Mouse (Mus musculus) T-helper 17 cell (primary cell): ENCODE data around the gene Tnxb.

Experiments
- in situ Hi-C, 2 experiments: fragments of 300-600 bp; cut with MboI, MseI; formaldehyde crosslinking; loops; 1 replicate in 1 of 2; 2 replicates in 1 of 2; pipeline ENCODE4 v1.15.1; 2025; ENCODE audit warnings: high pct_unique_total_duplicates in 2 of 2

The Tnxb gene

DNA sequence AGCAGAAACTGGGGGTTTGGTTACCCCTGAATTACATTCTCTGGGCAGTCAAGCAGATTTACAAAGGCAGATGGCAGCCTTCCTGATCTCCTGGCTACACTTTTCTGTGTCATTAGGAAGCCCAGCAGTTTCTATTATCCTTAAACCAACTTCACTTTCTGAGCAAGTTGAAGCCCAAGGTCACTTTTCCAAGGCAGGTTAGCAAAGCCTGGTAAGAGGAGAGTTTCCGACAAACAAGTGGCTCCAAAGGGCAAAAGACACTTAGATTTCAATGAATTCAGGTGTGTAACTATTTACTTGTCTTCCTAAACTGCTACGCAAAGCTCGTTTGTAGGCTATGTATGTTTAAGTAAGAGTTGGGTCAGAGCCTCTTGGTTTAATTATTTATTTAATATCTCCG is 27.0 kb upstream of the Tnxb start:
- in situ Hi-C loops = no loop called here

DNA sequence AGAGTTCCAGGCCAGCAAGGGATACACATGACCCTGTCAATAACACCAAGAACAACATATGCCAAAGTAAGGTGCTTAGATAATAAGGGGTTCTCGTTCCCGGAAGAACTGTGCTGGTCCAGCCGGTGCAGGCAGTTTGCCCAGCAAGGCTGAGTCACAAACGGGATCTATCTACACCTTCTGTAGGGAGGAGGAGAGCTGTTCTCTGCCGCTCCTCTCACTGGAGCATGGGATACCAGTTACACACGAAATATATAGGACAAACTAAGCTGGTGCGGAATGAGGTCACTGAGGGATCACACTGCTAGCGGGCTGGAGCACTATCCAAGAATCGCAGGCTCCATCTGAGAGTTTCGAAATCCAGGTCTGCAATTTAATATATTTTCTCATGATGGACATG is 26.4 kb upstream of the Tnxb start:
- in situ Hi-C loops = no loop called here

DNA sequence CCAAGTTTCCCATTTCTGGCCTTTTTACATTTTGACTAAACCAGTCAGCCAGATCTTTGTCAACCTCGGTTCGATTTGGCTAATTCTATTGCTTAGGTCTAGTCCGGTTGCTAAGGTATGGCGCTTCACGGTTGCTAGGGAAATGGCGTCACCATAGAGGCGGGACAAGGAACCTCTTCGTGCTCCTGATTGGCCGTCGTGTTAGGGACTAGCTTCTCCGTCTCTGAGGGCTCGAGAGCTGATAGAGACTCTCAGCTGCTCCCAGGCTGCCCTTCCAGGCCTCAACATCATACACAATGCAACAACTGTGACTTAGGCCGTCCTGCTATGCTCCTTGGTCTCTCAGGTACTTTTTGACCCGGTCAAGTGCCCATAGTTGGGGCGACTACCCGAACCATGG is 25.7 kb upstream of the Tnxb start, which contains the start of gene Fkbpl:
Gene Fkbpl, plus strand, starts transcription at position 157 of the 400 bp plus-strand sequence.
- in situ Hi-C loops = no loop called here

DNA sequence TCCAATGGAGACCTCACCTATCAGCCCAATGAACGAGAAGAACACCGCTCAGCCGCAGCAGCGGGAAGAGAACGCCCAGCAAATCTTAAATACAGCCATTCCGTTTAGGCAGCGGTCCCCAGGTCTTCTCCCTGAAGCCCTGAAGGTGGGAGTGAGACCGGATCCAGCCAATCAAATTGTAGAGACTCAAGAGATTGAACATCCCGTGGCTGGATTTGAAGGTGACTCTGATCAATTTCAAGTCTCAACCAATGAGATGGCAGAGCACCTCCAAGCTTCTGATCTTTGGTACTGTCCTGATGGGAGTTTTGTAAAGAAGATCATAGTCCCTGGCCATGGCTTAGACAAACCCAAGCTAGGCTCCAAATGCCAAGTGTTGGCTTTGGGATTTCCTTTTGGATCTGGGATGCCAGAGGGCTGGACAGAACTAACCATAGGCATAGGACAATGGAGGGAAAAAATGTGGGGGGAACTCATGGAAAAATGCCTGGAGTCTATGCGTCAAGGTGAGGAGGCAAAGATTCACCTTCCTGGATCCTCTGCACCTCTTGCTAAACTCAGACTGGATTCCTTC is 25.0 kb upstream of the Tnxb start:
- in situ Hi-C loops = no loop called here

DNA sequence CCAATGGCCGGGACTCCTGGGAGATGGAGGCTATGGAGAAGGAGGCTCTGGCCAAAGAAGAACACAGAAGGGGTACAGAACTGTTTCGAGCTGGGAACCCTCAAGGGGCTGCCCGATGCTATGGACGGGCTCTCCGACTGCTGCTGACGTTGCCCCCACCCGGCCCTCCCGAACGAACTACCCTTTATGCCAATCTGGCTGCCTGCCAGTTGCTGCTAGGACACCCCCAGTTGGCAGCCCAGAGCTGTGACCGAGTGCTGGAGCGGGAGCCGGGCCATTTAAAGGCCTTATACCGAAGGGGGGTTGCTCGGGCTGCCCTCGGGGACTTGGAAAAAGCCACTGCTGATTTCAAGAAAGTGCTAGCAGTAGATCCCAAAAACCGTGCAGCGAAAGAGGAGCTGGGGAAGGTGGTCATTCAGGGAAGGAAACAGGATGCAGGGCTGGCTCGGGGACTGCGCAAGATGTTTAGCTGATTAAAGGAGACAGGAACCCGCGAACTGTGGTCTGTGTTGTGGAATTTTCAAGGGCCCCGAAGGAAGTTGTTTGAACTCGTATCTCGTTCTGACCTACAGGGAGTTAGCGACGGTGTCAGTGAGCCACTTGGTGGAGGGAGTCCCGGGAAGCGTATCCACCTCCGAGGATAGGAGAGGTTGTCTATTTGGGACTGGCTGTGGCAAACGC is 24.4 kb upstream of the Tnxb start:
- in situ Hi-C loops = no loop called here

DNA sequence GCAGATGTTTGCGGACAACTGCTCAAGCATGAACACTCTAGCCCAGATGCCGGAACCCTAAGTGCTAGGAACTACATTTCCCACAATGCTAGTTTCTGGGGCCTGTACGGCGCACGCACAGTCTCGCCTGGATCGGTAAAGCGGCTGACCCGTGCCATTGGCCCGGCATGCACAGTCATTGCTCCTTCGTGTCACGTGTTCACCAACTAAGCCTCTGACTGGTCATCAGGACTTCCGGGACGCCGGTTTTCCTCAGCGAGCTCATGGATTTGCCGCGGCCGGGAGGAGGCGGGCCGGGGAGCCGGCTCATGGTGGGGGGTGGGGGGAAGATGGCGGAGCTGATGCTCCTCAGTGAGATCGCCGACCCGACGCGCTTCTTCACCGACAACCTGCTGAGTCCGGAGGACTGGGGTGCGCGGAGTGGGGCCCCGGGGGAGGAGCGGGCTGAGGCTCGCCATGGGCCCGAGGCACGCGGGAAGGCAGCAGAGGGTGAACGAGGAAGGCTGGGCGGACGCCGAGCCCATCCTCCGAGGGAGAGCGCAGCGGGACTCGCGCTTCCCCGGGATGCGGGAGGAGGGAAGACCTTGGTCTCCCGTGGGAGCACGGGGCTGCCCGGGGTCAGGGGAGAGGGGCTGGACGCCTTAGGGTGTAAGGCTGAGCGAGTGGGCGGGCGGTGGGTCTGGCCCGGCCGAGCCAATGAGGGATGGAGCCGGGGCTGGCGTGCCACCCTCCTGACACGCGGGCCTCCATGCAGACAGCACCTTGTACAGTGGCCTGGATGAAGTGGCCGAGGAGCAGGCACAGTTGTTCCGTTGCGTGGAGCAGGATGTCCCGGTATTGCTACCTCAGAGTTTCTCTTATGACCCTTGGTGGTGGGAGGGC is 23.2 kb upstream of the Tnxb start, which contains the start of gene Atf6b:
Gene Atf6b, plus strand, starts transcription at position 241 of the 882 bp plus-strand sequence.
- in situ Hi-C loops = no loop called here

DNA sequence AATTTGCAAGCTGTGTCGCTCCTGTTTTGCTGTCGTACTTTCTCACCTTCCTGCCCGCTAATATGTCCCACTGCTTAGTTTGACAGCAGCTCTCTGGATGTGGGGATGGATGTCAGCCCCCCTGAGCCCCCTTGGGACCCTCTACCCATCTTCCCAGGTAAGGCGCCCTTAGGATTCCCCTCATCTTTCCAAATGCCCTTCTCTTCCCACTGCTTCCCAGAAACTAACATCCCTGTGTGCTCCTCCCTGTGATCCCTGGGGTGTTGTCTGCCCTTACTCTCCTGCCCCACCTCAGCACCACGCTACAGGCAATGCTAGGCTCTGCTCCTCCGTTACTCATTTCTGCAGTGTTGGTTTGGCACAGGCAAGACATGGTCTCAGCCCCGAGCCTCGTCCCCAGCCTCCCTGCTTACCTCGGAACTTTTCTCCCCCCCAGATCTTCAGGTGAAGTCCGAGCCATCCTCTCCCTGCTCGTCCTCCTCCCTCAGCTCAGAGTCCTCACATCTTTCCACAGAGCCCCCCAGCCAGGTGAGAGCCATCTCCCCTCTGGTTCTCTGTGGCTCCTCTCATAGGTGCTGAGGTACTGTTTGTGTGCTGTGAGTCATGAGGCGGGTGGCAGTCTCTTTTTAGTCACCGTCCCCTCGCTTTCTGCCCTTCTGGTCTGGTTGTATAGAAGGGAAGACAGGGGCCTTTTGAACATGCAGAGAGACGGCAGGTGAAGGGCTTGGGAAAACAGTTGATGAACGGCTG is 22.0 kb upstream of the Tnxb start:
- in situ Hi-C loops = no loop called here

DNA sequence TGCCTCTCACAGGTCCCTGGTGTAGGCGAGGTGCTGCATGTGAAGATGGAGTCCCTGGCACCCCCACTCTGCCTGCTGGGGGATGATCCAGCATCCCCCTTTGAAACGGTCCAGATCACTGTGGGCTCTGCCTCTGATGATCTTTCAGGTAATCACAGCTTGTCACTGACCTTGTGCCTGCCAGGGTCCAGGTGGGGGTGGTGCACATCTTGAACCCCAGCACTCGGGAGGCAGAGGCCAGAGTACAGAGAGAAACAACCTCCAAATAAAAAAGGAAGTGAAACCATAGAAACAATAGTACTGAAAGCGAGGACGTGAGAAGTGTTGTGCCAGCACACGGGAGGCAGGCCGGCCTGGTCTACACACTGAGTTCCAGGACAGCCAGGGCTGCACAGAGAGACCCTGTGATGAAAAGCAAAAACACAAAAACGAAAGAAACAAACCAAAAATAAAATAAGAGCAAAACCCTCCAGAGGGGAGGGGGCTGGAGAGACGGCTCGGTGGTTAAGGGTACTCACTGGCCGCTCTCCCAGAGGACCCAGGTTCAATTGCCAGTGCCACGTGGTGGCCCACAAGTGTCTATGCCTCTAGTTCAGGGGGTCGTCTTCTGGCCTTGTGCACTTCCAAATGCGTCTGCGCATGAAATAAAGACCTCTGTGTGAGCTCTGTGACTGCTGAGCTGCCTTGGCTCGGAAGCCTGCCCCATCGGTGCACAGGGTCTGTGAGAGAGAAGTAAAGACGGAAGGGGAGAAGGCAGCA is 21.1 kb upstream of the Tnxb start:
- in situ Hi-C loops = no loop called here

DNA sequence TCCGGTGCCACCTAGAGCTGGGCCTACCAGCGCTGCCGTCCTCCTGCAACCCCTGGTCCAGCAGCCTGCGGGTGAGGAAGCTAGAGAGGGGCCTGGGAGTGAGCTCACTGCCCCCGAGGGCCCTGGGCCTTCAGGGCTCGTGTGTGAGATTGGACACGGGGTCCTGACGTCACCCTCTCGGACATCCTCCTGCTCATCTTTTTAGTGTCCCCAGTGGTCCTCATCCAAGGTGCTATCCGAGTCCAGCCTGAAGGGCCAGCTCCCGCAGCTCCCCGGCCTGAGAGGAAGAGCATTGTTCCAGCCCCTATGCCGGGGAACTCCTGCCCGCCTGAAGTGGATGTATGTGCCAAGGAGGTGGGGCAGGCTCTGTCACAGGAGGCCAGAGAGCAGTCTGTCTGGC is 19.6 kb upstream of the Tnxb start:
- in situ Hi-C loops = no loop called here

DNA sequence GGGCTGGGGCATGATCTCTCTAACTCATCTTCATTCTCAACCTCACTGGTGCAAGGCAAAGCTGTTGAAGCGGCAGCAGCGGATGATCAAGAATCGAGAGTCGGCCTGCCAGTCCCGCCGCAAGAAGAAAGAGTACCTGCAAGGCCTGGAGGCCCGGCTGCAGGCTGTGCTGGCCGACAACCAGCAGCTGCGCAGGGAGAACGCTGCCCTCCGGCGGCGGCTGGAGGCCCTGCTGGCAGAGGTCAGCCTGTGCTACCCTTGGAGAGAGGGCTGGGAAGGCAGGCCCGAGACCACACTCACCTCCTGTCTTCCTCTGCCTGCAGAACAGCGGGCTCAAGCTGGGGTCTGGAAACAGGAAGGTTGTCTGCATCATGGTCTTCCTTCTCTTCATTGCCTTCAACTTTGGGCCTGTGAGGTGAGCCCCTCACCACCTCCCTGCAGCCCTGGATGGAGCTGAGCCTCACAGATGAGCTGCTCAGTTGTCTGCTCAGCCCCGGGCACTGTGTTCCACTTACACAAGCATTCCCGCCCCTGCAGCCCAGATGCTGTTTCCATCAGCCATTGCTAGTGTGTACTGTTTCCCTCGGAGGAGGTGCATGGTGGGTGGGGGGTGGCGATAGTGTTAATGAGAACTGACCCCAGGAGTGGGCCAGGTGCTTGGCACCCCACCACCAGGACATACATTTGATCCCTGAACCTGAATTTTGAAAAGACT is 18.7 kb upstream of the Tnxb start:
- in situ Hi-C loops = no loop called here

DNA sequence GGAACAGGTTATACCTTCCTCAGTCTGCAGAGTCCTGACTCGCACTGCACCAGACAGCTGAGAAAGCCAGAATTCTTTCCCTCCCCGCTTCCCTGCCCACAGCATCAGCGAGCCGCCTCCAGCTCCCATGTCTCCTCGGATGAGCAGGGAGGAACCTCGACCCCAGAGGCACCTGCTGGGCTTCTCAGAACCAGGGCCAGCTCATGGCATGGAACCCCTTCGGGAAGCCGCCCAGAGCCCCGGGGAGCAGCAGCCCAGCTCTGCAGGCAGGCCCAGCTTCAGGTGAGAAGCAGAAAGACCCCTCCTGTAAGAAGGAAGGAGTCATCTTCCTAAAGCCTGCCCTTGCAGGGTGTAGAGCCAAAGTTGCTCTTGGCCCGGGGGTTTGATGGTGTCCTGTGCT is 17.8 kb upstream of the Tnxb start:
- in situ Hi-C loops = no loop called here

DNA sequence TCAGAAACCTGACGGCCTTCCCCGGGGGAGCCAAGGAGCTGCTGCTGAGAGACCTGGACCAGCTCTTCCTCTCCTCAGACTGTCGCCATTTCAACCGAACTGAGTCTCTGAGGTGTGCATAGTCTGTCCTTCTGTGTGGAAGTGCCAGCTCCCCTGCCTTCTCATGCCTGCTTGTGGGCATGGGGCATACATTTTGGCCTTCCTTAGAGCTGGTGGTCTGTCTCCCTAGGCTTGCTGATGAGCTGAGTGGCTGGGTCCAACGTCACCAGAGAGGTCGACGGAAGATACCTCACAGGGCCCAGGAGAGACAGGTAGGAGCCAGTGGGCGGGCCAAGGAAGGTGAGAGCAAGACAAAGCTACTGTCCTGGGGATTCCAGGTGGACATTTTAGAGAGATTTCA is 17.4 kb upstream of the Tnxb start:
- in situ Hi-C loops = no loop called here

DNA sequence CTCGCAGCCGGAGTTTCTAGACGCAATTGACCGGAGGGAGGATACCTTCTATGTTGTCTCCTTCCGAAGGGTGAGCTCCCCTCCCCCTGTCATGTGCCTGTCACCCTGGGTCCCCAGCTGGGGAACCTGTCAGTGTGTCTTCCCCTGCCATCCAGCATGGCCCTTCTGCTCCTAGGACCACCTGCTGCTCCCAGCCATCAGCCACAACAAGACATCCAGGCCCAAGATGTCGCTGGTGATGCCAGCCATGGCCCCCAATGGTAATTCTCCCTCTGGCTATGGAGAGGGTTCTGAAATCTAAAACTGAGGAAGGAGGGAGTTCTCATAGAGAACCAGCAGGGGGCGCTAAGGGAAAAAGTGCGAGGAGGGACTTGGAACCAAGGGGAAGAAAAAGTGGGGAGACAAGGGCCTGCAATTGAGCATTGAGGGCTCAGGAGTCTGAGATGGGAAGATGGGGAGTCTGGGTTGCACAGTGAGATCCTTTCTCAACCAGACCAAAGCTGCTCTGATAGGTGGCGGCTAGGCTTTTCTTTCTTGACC is 16.5 kb upstream of the Tnxb start:
- in situ Hi-C loops = no loop called here

DNA sequence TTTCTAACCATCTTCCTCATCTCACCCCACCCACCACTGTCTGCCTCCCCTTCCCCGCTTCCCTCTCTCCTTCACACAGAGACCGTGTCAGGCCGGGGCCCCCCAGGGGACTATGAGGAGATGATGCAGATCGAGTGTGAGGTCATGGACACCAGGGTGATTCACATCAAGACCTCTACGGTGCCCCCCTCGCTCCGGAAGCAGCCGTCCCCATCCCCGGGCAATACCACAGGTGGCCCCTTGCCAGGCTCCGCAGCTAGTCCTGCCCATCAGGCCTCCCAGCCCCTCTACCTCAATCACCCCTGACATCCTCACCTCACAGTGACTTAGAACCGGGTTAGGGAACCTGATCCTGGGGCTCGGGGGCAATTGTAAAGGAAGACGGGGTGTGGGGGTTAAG is 15.9 kb upstream of the Tnxb start:
- in situ Hi-C loops = no loop called here

DNA sequence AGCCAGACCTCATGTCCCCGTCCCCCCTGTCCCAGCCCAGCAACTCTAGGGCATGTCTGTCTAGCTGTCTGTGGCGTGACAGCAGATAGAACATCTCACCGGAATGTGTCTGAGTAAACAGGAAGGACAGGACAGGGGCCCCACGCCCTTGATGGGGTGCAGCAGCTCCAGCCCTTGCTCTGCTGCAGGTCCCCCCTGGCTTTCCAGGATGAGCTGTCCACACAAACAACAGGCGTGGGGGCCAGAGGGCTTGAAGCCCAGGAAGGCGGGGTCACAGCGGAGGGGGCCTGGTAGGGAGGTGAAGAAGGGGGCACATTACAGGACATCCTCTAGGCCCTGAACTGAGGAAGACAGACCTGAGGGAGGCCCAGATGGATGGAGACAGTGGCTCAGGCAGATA is 15.2 kb upstream of the Tnxb start:
- in situ Hi-C loops = no loop called here

DNA sequence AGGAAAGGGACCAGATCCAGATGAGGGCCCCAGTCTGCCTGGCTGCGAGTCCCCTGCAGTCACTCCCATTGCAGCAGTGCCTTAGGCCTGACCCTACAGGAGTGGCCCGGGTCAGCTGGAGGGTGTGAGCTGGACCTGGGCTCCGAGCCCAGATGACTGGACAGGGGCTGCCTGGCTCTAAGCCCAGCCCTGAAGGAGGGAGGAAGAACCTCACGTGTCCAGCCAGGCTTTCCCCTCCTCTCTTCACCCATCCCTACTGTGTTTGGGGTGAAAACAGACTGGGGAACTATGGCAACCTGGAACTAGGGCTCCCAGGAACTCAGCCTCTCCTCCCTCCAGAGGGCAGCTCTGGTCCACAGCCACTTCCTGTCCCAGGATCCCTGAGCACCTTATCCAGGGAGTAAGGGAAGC is 14.7 kb upstream of the Tnxb start:
- in situ Hi-C loops = no loop called here

DNA sequence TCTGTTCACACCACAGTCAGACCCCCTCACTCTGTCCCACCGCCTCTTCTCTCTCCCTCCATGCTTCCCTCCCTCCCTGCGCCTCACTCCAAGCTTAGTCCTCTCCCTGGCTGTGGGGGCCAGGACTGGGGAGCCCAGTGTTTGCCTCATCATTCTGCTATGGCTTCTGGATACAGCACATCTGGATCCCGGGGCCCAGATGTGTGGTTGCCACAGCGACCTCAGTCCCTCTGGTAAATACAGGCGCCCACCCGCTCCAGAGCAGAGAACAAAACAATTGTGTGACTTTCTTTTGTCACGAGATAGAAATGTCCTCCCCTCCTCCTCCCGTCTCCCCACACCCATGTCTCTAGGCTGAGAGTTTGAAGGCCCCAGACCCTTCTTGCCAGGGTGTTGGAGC is 13.7 kb upstream of the Tnxb start:
- in situ Hi-C loops = no loop called here

DNA sequence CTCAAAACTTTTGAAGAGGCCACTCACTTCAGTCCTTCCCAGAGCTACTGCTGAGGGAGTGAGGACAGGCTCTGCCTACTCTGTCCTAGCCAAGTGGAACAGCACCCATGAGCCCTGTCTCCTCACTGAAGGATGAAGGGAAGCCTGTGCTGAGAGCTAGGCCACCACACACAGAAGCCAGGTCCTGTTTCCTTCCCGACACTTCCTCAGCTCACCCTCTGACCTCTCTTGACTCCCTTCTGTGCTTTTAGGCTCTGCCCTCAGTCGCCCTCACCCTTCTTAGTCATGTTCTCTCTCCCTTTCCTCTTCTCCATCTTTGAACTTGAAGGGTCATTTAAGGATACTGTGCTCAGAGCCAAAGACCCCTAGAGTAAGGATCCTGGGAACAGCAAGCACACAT is 13.1 kb upstream of the Tnxb start:
- in situ Hi-C loops = no loop called here

DNA sequence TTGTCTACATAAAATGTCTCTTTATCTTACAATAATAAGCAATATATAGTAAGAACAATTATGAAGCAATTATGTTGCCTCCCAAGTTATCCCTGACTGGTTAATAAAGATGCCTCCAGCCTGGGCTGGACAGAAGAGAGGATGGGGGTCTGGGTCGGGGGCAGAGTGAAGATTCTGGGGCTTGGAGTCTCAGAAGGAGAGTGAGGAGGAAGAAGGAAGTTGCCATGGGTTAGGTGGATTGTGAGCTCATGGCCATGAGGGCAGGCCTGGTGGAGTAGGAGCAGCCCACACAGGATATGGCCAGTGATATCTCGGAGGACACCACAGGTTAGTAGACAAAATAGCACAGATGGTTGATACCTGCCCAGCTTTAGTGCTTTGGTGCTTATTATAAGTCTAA is 12.2 kb upstream of the Tnxb start:
- in situ Hi-C loops = no loop called here

DNA sequence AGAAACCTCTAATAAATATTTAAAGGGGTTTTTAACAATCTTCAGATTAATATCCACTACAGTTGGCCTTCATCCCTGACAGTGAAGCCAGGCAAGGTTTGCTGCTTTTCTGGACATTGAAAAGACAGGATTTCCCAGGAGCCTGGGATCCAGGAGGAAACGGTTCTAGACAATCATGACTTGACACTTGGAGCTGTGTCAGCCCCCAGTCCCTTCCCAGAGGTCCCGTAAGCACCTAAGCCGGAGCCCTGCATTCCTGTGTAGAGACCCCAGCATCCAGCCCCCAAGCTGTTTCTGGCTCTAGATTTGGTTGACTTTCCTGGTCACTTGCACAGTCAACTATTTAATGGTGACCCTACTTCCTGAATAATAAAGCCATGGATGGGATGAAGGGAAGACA is 11.7 kb upstream of the Tnxb start:
- in situ Hi-C loops = no loop called here
